Mouse (Mus musculus): ENCODE results near the gene Brca1. TPM values are rescaled to one million over a fixed set of nuclear protein-coding genes. Genes with fewer than 3 reads are reported as not detected.

Brca1 gene
- polyA plus RNA-seq, 1 experiment from 2014 or later = 24.7 TPM

DNA sequence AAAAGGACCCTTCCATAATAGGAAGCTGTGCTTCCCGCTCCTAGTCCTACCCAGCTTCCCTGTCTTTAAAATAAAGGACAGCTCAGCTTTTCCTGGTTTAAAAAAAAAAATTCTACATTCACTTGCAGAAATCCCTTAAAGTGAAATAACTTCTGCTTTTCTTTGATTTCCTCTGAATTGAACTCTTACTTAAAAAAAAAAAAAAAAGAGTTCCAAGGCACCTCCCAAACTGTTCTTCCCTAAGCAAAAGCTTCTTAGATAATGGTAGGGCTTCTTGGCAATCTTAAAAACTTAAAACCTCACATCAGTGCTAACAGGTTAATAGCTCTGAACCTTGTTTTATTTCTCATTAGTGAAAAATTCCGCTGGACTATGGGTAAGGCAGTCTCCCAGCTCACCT is 31.4 kb upstream of the Brca1 start:
- H3K36me3 ChIP-seq (replicated peaks; ENCODE audit: control insufficient read depth, insufficient read depth, low read depth, low read length) = peaks cover 3% of the 10 kb centered on the region
- H3K4me1 ChIP-seq (ENCODE audit: control insufficient read depth, insufficient read depth, low read length) = no peaks in the 10 kb centered on the region
- WGBS = 89% methylated on average over 2 of the region's 2 CpGs
- DNase-seq (ENCODE audit: low spot score) (no peak), ATAC-seq (replicated peaks; ENCODE audit: insufficient number of reproducible peaks, low FRiP score, low TSS enrichment, low read depth) (no peak)
- H3K27me3 ChIP-seq (ENCODE audit: control insufficient read depth, insufficient read depth, low read length) = no peaks in the 10 kb centered on the region
- no peak overlapping the region for H3K4me3 ChIP-seq (ENCODE audit: low read depth, low read length)
- no peaks in the 10 kb centered on the region for H3K9me3 ChIP-seq (replicated peaks; ENCODE audit: control insufficient read depth, low read length)
- H3K4me2 ChIP-seq (ENCODE audit: low read depth, low read length) = no peak overlapping the region
- H3K9ac ChIP-seq (replicated peaks; ENCODE audit: low read length) = no peak overlapping the region
- H3K27ac ChIP-seq (replicated peaks; ENCODE audit: low read depth, low read length) = no peak overlapping the region

DNA sequence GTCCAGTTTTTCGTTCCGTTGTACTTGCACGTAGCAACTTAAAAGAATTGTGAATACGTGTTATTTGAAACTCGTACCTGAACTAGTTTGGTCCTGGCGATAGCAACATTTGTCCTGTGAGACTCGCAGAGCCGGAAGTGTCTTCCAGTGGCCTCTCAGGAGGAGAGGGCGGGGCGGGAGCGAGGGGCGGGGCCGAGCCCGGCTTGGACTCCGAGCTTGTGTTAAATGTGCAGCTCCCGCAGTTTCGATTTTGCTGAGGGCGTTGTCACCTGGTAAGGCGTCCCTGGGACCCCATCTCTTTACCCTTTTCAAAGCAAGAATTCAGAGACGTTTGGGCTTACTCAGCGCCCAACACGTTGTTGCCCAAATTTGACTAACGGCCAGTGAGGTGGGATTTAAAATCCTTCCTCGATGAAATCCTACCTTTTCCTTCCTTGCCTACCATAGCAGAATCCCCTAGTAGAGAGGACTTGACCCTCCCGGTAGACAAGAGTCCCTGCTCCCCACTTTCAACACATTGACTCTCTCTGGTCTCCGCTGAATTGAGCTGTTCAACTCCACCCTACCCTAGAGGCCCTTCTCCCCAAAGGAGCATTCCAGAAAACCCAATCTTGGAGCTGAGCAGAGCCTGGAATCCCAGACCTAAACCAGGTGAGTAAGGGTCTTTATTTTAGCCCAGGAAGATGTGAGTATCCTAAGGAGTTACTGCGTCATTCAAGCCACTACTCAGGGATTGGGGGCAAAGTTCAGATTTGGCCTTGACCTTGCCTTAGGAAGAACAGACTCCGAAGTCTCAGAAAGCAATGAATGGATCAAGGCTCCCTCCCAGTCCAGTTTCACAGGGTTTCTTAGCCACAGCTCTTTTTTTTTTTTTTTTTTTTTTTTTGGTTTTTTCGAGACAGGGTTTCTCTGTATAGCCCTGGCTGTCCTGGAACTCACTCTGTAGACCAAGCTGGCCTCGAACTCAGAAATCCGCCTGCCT is 30.6 kb upstream of the Brca1 start, which contains the start of gene Tmem106a:
TSS of gene Tmem106a (plus strand) at position 189 of the 982 bp plus-strand sequence.
- Histone ChIP-seq H3K4me1 (ENCODE audit: control insufficient read depth, insufficient read depth, low read length) (no peaks in the 10 kb centered on the region), H3K4me3 (ENCODE audit: low read depth, low read length) (peak within 1 kb of the TSS; percentile 24), H3K36me3 (replicated peaks; ENCODE audit: control insufficient read depth, insufficient read depth, low read depth, low read length) (peaks cover 3% of the 10 kb centered on the region), H3K4me2 (ENCODE audit: low read depth, low read length) (peak within 1 kb of the TSS; percentile 25), H3K27me3 (ENCODE audit: control insufficient read depth, insufficient read depth, low read length) (no peaks in the 10 kb centered on the region), H3K27ac (replicated peaks; ENCODE audit: low read depth, low read length) (no peak within 1 kb of the TSS), H3K9ac (replicated peaks; ENCODE audit: low read length) (peak within 1 kb of the TSS; percentile 37; the same call in 1 of the 2 replicates), H3K9me3 (replicated peaks; ENCODE audit: control insufficient read depth, low read length) (no peaks in the 10 kb centered on the region)
- 0 out of 2 replicates have a peak, but pooled peaks have one; percentile 59 for ATAC-seq (replicated peaks; ENCODE audit: insufficient number of reproducible peaks, low FRiP score, low TSS enrichment, low read depth)
- DNase-seq (ENCODE audit: low spot score) = peak; percentile 80
- 15% methylated on average over 29 of the region's 31 CpGs for WGBS

DNA sequence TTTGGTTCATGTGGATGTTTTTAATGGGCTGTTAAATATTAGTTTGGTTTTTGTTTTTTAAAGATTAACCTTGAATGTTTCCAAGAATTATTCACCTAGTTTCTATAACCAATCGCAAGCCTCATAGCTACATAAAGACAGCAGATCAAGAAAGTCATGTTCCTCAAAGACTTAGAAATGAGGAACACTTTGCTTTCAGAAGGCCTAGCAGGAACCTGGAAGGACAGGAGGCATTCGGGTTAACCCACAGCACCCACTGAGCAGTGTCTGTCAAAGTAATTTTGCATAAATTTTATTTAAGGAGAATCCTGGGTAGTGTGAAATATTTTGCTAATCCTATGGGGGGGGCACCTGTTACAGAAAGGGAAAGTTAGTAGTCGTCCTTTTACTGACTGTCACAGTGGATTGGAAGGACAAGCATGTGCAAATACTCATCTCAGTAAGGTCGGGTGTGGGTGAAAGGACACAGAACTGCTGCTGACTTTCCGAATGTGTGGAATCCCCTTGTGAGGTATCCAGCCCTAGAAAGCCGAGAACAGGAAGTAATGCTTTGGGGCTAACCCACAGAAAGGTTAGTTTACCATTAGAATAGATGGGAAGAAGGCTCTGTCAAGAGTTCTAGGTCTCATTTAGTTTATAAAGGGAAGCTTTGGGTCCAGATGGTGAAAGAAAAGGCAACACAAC is 29.5 kb upstream of the Brca1 start:
- H3K4me2 ChIP-seq (ENCODE audit: low read depth, low read length) = no peak overlapping the region
- DNase-seq (ENCODE audit: low spot score) = no peak
- no peak overlapping the region for H3K9ac ChIP-seq (replicated peaks; ENCODE audit: low read length)
- no peaks in the 10 kb centered on the region for H3K4me1 ChIP-seq (ENCODE audit: control insufficient read depth, insufficient read depth, low read length)
- H3K4me3 ChIP-seq (ENCODE audit: low read depth, low read length) = no peak overlapping the region
- 70% methylated on average over 6 of the region's 6 CpGs for WGBS
- H3K36me3 ChIP-seq (replicated peaks; ENCODE audit: control insufficient read depth, insufficient read depth, low read depth, low read length) = peaks cover 4% of the 10 kb centered on the region
- H3K27ac ChIP-seq (replicated peaks; ENCODE audit: low read depth, low read length) = no peak overlapping the region
- no peaks in the 10 kb centered on the region for H3K9me3 ChIP-seq (replicated peaks; ENCODE audit: control insufficient read depth, low read length)
- no peaks in the 10 kb centered on the region for H3K27me3 ChIP-seq (ENCODE audit: control insufficient read depth, insufficient read depth, low read length)
- no peak for ATAC-seq (replicated peaks; ENCODE audit: insufficient number of reproducible peaks, low FRiP score, low TSS enrichment, low read depth)

DNA sequence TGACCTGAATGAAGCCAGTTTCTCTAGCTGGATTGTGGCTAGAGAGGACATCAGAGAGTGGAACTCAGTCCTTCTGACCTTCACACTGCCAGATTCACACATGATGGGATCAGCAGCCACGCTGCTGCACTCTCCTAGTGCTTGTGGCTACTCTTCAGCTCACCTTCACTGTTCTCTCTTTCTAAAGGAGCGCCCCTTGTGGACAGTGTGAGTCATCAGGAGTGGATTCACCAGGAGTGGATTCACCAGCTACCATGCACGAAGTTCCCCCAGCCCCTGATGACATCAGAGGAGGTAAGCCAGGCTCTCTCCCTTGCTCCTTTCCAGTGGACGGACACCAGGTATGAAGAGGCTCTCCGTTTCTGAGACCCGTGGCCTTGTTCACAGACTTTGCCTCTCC is 24.4 kb upstream of the Brca1 start:
- Histone ChIP-seq H3K9me3 (replicated peaks; ENCODE audit: control insufficient read depth, low read length) (no peaks in the 10 kb centered on the region), H3K4me2 (ENCODE audit: low read depth, low read length) (no peak overlapping the region), H3K27ac (replicated peaks; ENCODE audit: low read depth, low read length) (no peak overlapping the region), H3K27me3 (ENCODE audit: control insufficient read depth, insufficient read depth, low read length) (no peaks in the 10 kb centered on the region), H3K4me3 (ENCODE audit: low read depth, low read length) (no peak overlapping the region), H3K36me3 (replicated peaks; ENCODE audit: control insufficient read depth, insufficient read depth, low read depth, low read length) (peaks cover 24% of the 10 kb centered on the region), H3K9ac (replicated peaks; ENCODE audit: low read length) (no peak overlapping the region), H3K4me1 (ENCODE audit: control insufficient read depth, insufficient read depth, low read length) (no peaks in the 10 kb centered on the region)
- ATAC-seq (replicated peaks; ENCODE audit: insufficient number of reproducible peaks, low FRiP score, low TSS enrichment, low read depth) (no peak), DNase-seq (ENCODE audit: low spot score) (peak; percentile 22)
- WGBS = 73% methylated on average over 6 of the region's 6 CpGs

DNA sequence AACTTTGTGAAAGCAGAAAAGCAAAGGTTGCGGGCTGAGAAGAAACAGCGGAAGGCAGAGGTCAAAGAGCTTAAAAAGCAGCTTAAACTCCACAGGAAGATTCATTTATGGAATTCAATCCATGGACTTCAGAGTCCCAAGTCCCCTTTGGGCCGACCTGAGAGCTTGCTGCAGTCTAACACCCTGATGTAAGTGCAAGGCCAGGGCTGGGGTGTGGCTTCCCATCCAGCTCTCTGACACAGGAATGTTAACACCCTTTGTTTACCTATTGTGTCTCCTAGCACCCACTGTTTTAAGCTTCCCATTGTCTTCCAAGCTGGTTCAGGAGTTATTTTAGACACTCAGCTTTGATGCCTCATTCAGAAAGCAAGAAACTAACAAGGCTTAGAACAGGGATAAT is 16.7 kb upstream of the Brca1 start:
- no peak overlapping the region for H3K27ac ChIP-seq (replicated peaks; ENCODE audit: low read depth, low read length)
- no peaks in the 10 kb centered on the region for H3K4me1 ChIP-seq (ENCODE audit: control insufficient read depth, insufficient read depth, low read length)
- WGBS = 89% methylated on average over 3 of the region's 3 CpGs
- H3K4me2 ChIP-seq (ENCODE audit: low read depth, low read length) = no peak overlapping the region
- H3K9ac ChIP-seq (replicated peaks; ENCODE audit: low read length) = no peak overlapping the region
- no peaks in the 10 kb centered on the region for H3K9me3 ChIP-seq (replicated peaks; ENCODE audit: control insufficient read depth, low read length)
- ATAC-seq (replicated peaks; ENCODE audit: insufficient number of reproducible peaks, low FRiP score, low TSS enrichment, low read depth) (no peak), DNase-seq (ENCODE audit: low spot score) (no peak)
- no peak overlapping the region for H3K4me3 ChIP-seq (ENCODE audit: low read depth, low read length)
- peaks cover 32% of the 10 kb centered on the region for H3K36me3 ChIP-seq (replicated peaks; ENCODE audit: control insufficient read depth, insufficient read depth, low read depth, low read length)
- H3K27me3 ChIP-seq (ENCODE audit: control insufficient read depth, insufficient read depth, low read length) = no peaks in the 10 kb centered on the region

DNA sequence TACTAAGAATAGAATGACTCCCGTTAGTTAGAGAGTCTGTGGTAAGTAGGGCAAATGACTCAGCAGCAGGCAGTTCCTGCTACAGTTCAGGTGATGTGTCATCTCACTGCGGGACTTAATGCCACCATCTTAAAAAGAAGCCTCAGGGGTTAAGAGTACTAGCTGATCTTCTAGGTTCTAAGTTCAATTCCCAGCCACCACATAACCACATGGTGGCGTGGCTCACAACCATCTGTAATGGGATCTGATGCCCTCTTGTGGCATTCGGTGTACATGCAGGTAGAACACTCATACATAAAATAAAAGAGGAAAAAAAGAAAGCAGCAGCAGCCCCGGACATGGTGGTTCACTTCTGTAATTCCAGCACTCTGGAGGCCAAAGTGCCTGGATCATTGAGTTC is 10.6 kb upstream of the Brca1 start:
- H3K36me3 ChIP-seq (replicated peaks; ENCODE audit: control insufficient read depth, insufficient read depth, low read depth, low read length) = peaks cover 9% of the 10 kb centered on the region

DNA sequence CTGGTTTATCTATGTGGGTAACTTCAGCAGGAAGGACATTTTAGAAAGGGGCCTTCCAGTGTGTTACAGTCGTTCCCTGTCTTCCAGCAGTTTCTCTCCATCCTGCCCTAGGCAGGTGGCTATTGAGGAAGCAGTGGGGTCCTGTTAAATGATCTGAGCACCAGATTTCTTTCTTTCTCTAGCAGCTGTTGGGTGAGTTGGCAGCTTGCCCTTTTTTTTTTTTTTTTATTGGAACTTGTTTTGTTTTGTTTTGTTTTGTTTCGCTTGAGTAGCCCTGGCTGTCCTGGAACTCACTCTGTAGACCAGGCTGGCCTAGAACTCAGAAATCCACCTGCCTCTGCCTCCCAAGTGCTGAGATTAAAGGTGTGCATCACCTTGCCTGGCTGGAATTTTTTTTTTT is 5.2 kb upstream of the Brca1 start:
- H3K4me2 ChIP-seq (ENCODE audit: low read depth, low read length) = no peak overlapping the region
- no peak overlapping the region for H3K9ac ChIP-seq (replicated peaks; ENCODE audit: low read length)
- H3K4me1 ChIP-seq (ENCODE audit: control insufficient read depth, insufficient read depth, low read length) = no peaks in the 10 kb centered on the region
- no peak overlapping the region for H3K27ac ChIP-seq (replicated peaks; ENCODE audit: low read depth, low read length)
- ATAC-seq (replicated peaks; ENCODE audit: insufficient number of reproducible peaks, low FRiP score, low TSS enrichment, low read depth) (no peak), DNase-seq (ENCODE audit: low spot score) (no peak)
- H3K4me3 ChIP-seq (ENCODE audit: low read depth, low read length) = no peak overlapping the region
- 90% methylated on average over 2 of the region's 2 CpGs for WGBS
- no peaks in the 10 kb centered on the region for H3K27me3 ChIP-seq (ENCODE audit: control insufficient read depth, insufficient read depth, low read length)
- H3K9me3 ChIP-seq (replicated peaks; ENCODE audit: control insufficient read depth, low read length) = no peaks in the 10 kb centered on the region
- H3K36me3 ChIP-seq (replicated peaks; ENCODE audit: control insufficient read depth, insufficient read depth, low read depth, low read length) = no peaks in the 10 kb centered on the region; the same call in 1 of the 2 replicates

More for the DNA sequence above, 10.6 kb upstream of the Brca1 start:
- H3K4me1 ChIP-seq (ENCODE audit: control insufficient read depth, insufficient read depth, low read length) = no peaks in the 10 kb centered on the region
- H3K4me2 ChIP-seq (ENCODE audit: low read depth, low read length) = no peak overlapping the region
- H3K4me3 ChIP-seq (ENCODE audit: low read depth, low read length) = no peak overlapping the region
- no peak overlapping the region for H3K27ac ChIP-seq (replicated peaks; ENCODE audit: low read depth, low read length)
- no peak for ATAC-seq (replicated peaks; ENCODE audit: insufficient number of reproducible peaks, low FRiP score, low TSS enrichment, low read depth)
- peak; percentile 74 for DNase-seq (ENCODE audit: low spot score)
- H3K9me3 ChIP-seq (replicated peaks; ENCODE audit: control insufficient read depth, low read length) = no peaks in the 10 kb centered on the region
- H3K27me3 ChIP-seq (ENCODE audit: control insufficient read depth, insufficient read depth, low read length) = no peaks in the 10 kb centered on the region
- no peak overlapping the region for H3K9ac ChIP-seq (replicated peaks; ENCODE audit: low read length)
- 47% methylated on average over 5 of the region's 5 CpGs for WGBS

DNA sequence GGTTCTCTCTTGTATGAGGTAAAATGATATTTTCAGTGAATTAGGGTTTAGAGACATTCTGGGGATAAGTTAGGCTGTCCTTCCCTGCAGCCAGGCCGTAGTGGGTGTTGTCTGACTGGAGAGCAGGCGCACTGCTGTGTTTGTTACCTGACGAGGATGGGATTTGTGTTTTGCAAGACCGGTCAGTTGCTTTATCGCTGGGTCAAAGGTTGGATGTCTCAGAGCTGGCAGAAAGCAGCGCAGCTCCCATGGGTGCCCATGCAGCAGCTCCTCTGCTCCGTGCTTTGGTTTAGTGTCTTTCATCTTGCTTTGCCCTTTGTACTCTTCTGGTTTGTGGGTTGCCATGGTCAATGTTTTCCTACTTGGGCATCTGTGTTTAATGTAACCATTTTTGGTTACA is 4.8 kb upstream of the Brca1 start:
- H3K4me3 ChIP-seq (ENCODE audit: low read depth, low read length) = no peak overlapping the region
- H3K9me3 ChIP-seq (replicated peaks; ENCODE audit: control insufficient read depth, low read length) = no peaks in the 10 kb centered on the region
- no peak overlapping the region for H3K27ac ChIP-seq (replicated peaks; ENCODE audit: low read depth, low read length)
- no peaks in the 10 kb centered on the region for H3K27me3 ChIP-seq (ENCODE audit: control insufficient read depth, insufficient read depth, low read length)
- no peaks in the 10 kb centered on the region for H3K4me1 ChIP-seq (ENCODE audit: control insufficient read depth, insufficient read depth, low read length)
- WGBS = 91% methylated on average over 7 of the region's 7 CpGs
- H3K36me3 ChIP-seq (replicated peaks; ENCODE audit: control insufficient read depth, insufficient read depth, low read depth, low read length) = no peaks in the 10 kb centered on the region; the same call in 1 of the 2 replicates
- no peak overlapping the region for H3K4me2 ChIP-seq (ENCODE audit: low read depth, low read length)
- no peak overlapping the region for H3K9ac ChIP-seq (replicated peaks; ENCODE audit: low read length)
- ATAC-seq (replicated peaks; ENCODE audit: insufficient number of reproducible peaks, low FRiP score, low TSS enrichment, low read depth) = no peak
- DNase-seq (ENCODE audit: low spot score) = no peak

Data from embryonic facial prominence, embryonic 11.5 days (tissue).